Mouse (Mus musculus): ENCODE data around the gene Ces2f.

DNA sequence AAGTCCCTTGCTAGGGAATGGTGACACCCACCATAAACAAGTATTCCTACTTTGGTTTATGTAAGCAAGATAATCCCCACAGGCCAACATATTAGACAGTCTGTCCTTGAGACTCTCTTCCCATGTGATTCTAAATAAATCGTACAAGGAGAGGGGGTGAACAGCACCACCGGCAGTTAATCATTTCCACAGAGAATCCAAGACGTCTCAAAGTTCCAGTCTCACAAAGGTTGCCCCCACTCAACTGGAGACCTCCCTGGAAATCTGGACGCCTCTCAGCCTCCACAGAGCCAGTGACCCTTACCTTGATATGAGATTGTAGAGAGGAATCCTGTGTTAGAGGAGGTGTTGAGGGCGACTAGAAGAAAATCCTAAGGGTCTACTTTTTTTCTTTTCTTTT, 1.9 kb downstream of the Ces2f start:
- TF ChIP-seq POLR2A (IDR thresholded peaks at IDR 0.05; ENCODE audit: low read depth, low read length) (no peak), CTCF (conservative IDR thresholded peaks at IDR 0.05; ENCODE audit: insufficient read depth, insufficient read length, low read depth, low read length) (no peak)

All from kidney, adult 2 months (tissue).